Mouse (Mus musculus): ENCODE data around the gene Gm21994. TPM values are rescaled to one million over a fixed set of nuclear protein-coding genes. Genes with fewer than 3 reads are reported as not detected.
"Not testable (repeated sequence)": the region's sequence is repeated elsewhere in the genome, so short reads cannot be mapped to it uniquely, and the experiment has no call there.

The Gm21994 gene
- 2.8 and 3.9 TPM in 2 replicates for polyA plus RNA-seq (2015; fragmentation: Nextera tagmentation; extraction: Ambion mirVana)

DNA sequence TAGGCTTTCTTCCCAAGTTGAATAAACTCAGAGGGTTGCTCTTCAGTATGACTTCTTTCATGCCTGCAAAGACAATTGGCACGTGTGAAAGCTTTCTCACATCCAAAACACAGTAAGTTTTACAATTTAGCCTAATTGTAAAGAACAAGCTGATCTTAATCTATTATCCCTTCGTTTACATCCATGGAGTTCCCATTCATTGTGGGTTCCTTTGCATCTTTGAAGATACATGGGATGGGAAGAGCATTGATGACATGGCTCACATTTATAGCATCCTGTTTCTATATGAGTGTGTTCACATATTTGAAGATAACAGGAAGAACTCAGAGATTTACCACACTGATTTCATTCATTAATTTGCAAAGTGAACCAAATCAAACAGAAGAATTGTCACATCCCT, at the start of gene Gm21994:
TSS of gene Gm21994 (minus strand) at position 101 of the 400 bp plus-strand sequence.
- H3K9ac ChIP-seq (ENCODE audit: low read length); H3K4me1 ChIP-seq (ENCODE audit: control insufficient read depth, insufficient read depth, low read length); H3K4me2 ChIP-seq (ENCODE audit: low read depth, low read length); H3K27ac ChIP-seq (ENCODE audit: low read length); H3K4me3 ChIP-seq (ENCODE audit: low read length); H3K36me3 ChIP-seq (ENCODE audit: control insufficient read depth, insufficient read depth); H3K27me3 ChIP-seq (ENCODE audit: control insufficient read depth, insufficient read depth, low read length); H3K9me3 ChIP-seq (replicated peaks; ENCODE audit: control insufficient read depth, low read length); ATAC-seq (replicated peaks; ENCODE audit: extremely low read depth, insufficient read depth, low FRiP score): not testable (repeated sequence)
- WGBS = 38% methylated on average over 2 of the region's 2 CpGs

DNA sequence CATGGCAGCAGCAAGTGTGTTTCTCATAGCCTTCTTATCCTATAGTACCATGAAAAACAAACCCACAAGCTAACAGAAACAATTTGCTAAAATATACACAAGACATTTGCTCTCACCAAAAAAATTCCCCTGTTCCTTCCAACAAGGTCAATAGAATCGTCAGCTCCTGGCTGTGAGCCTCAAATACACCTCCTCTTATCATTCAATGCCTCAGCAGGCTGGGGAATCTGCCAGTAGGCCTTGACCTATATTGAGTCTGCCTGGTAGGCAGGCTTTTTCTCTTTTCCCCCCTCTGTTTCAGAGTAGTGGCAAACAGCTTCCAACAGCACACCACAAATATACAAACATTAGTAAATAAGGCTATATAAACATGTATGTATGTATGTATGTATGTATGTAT, 43.7 kb upstream of the Gm21994 start:
- H3K4me2 ChIP-seq (ENCODE audit: low read depth, low read length) = no peak overlapping the region
- 21% methylated on average over 1 of the region's 1 CpGs for WGBS
- no peak overlapping the region for H3K9ac ChIP-seq (ENCODE audit: low read length)
- no peak overlapping the region for H3K27ac ChIP-seq (ENCODE audit: low read length)
- H3K4me3 ChIP-seq (ENCODE audit: low read length) = no peak overlapping the region
- ATAC-seq (replicated peaks; ENCODE audit: extremely low read depth, insufficient read depth, low FRiP score) = no peak
- H3K36me3 ChIP-seq (ENCODE audit: control insufficient read depth, insufficient read depth) = no peaks in the 10 kb centered on the region
- H3K9me3 ChIP-seq (replicated peaks; ENCODE audit: control insufficient read depth, low read length) = no peaks in the 10 kb centered on the region
- no peaks in the 10 kb centered on the region for H3K4me1 ChIP-seq (ENCODE audit: control insufficient read depth, insufficient read depth, low read length)
- no peaks in the 10 kb centered on the region for H3K27me3 ChIP-seq (ENCODE audit: control insufficient read depth, insufficient read depth, low read length)

DNA sequence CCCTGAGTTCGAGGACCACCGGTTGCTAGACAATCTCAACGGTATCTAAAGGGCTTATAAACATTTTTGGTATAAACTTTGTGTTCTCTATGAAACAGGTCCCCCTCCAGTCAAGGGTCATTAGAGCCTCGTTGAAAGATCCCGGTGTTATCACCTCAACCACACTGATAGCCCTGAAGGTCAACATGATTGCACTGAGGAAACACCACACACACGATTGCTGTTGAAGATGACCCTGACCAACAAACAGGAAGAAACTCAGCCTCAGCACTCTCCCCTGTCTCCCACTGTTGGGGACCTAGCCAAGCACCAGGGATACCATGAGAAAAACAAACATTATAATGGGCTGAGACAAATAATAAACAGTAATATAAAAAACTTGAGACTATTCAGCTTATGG, 38.3 kb upstream of the Gm21994 start:
- Histone ChIP-seq H3K4me1 (ENCODE audit: control insufficient read depth, insufficient read depth, low read length) (no peaks in the 10 kb centered on the region), H3K27me3 (ENCODE audit: control insufficient read depth, insufficient read depth, low read length) (no peaks in the 10 kb centered on the region), H3K4me3 (ENCODE audit: low read length) (no peak overlapping the region), H3K9me3 (replicated peaks; ENCODE audit: control insufficient read depth, low read length) (no peaks in the 10 kb centered on the region), H3K4me2 (ENCODE audit: low read depth, low read length) (no peak overlapping the region), H3K9ac (ENCODE audit: low read length) (no peak overlapping the region), H3K36me3 (ENCODE audit: control insufficient read depth, insufficient read depth) (no peaks in the 10 kb centered on the region), H3K27ac (ENCODE audit: low read length) (no peak overlapping the region)
- WGBS = 62% methylated on average over 6 of the region's 6 CpGs
- no peak for ATAC-seq (replicated peaks; ENCODE audit: extremely low read depth, insufficient read depth, low FRiP score)

DNA sequence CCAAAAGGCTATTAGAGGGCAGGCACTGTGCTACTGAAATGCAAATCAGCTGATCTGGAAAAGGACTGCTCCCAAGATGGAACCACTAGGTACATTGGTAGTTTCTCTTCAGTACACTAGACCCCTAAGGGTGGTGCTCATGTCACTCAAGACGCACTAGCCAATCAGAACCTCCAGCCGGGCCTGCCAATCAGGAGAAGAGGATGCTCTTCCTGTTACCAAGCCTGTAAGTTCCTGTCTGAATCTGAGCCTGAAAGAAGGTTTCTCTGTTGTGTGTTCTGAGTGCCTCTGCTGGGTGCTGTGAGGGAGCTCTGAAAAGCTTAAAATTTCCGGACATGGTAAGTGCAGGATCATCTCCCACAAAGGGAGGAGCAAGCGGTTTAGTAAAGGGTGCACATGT, 1.9 kb upstream of the Gm21994 start, which contains the start of gene Gm14124:
TSS of gene Gm14124 (plus strand) at position 227 of the 400 bp plus-strand sequence.
- 76% methylated on average over 4 of the region's 4 CpGs for WGBS
- not testable (repeated sequence) for H3K4me3 ChIP-seq (ENCODE audit: low read length); H3K4me2 ChIP-seq (ENCODE audit: low read depth, low read length); ATAC-seq (replicated peaks; ENCODE audit: extremely low read depth, insufficient read depth, low FRiP score); H3K9ac ChIP-seq (ENCODE audit: low read length); H3K27ac ChIP-seq (ENCODE audit: low read length); H3K27me3 ChIP-seq (ENCODE audit: control insufficient read depth, insufficient read depth, low read length); H3K9me3 ChIP-seq (replicated peaks; ENCODE audit: control insufficient read depth, low read length); H3K4me1 ChIP-seq (ENCODE audit: control insufficient read depth, insufficient read depth, low read length); H3K36me3 ChIP-seq (ENCODE audit: control insufficient read depth, insufficient read depth)

DNA sequence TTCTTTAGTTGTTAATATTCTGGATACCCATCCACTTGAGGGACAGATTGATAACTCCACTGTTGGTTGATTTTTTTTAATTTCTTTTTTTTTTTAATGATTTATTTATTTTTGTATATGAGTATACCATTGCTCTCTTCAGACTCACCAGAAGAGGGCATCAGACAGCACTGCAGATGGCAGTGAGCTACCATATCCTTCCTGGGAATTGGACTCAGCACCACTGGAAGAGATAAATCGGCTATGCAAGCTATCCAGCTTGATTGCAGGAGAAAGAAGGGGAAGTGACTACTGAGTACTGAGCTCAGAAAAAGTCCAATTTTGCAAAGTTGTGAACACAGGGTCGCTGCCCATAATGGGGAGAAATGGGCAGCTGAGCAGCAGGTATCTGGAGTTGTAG, 1.5 kb upstream of the Gm21994 start:
- 63% methylated on average over 2 of the region's 2 CpGs for WGBS
- not testable (repeated sequence) for H3K27ac ChIP-seq (ENCODE audit: low read length); H3K36me3 ChIP-seq (ENCODE audit: control insufficient read depth, insufficient read depth); H3K4me2 ChIP-seq (ENCODE audit: low read depth, low read length); ATAC-seq (replicated peaks; ENCODE audit: extremely low read depth, insufficient read depth, low FRiP score); H3K4me1 ChIP-seq (ENCODE audit: control insufficient read depth, insufficient read depth, low read length); H3K9ac ChIP-seq (ENCODE audit: low read length); H3K9me3 ChIP-seq (replicated peaks; ENCODE audit: control insufficient read depth, low read length); H3K4me3 ChIP-seq (ENCODE audit: low read length); H3K27me3 ChIP-seq (ENCODE audit: control insufficient read depth, insufficient read depth, low read length)

DNA sequence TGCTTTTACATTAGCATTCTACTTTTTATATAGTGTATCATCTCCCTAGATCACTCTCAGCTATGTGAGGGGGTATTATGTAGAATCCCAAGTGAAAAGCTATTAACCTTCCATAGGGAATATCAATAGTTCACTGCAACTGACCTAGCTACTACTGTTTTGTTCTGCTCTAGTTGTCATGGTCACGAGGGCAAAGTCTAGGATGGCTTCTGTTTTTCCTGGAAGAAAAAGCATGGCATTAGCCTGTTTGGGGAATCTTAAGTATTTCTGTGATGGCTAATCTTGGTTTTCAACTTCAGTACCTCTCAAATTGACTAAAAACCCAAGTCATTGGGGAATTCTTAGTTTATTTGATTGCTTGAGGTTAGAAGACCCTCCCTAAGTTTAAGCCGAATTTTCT, 12.2 kb downstream of the Gm21994 start:
- WGBS = 87% methylated on average over 2 of the region's 2 CpGs
- no peaks in the 10 kb centered on the region for H3K4me1 ChIP-seq (ENCODE audit: control insufficient read depth, insufficient read depth, low read length)
- peaks cover 1% of the 10 kb centered on the region for H3K36me3 ChIP-seq (ENCODE audit: control insufficient read depth, insufficient read depth)
- no peak overlapping the region for H3K4me3 ChIP-seq (ENCODE audit: low read length)
- H3K27ac ChIP-seq (ENCODE audit: low read length) = no peak overlapping the region
- no peak overlapping the region for H3K4me2 ChIP-seq (ENCODE audit: low read depth, low read length)
- peaks cover 23% of the 10 kb centered on the region for H3K9me3 ChIP-seq (replicated peaks; ENCODE audit: control insufficient read depth, low read length)
- no peak for ATAC-seq (replicated peaks; ENCODE audit: extremely low read depth, insufficient read depth, low FRiP score)
- H3K9ac ChIP-seq (ENCODE audit: low read length) = no peak overlapping the region
- no peaks in the 10 kb centered on the region for H3K27me3 ChIP-seq (ENCODE audit: control insufficient read depth, insufficient read depth, low read length)

DNA sequence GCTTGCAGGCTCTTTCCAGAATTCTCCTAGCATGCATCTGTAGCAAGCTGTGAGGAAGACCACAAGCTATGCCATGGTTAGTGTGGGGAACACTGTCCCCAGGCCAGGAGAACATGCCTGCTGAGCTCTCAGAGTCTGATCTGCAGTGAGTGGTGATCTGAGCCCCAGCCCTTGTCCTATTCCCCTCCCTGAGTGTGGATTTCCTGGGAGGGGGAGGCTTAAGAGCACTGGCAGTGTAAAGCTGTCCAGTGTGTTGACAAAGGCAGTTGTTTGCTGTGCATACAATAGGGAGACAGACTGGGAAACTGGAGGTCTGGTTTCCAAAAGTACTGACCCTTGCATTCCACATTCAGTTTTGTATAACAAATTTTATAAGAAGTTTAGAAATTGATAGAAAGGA, 32.1 kb downstream of the Gm21994 start:
- not testable (repeated sequence) for H3K9me3 ChIP-seq (replicated peaks; ENCODE audit: control insufficient read depth, low read length); H3K9ac ChIP-seq (ENCODE audit: low read length); H3K4me3 ChIP-seq (ENCODE audit: low read length); ATAC-seq (replicated peaks; ENCODE audit: extremely low read depth, insufficient read depth, low FRiP score); H3K27ac ChIP-seq (ENCODE audit: low read length); H3K4me1 ChIP-seq (ENCODE audit: control insufficient read depth, insufficient read depth, low read length); H3K4me2 ChIP-seq (ENCODE audit: low read depth, low read length); H3K27me3 ChIP-seq (ENCODE audit: control insufficient read depth, insufficient read depth, low read length); H3K36me3 ChIP-seq (ENCODE audit: control insufficient read depth, insufficient read depth)

DNA sequence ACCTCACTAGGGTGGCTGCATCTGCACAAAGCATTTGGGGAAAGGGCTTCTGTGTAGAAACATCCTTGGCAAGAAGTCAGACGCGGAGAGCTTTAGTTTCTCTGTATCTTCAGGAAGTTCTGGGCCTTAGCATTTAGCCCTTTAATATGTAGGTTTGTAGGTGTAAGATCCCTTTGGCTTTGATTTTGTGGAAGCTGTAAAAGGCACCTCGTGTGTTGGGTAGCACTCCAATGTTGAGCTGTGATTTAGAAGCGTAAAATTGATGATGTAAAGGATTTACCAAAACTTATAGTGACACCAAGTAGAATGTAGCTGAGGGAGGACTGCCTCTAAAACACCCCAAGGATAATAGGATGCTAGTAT, 37.0 kb downstream of the Gm21994 start:
- H3K4me1 ChIP-seq (ENCODE audit: control insufficient read depth, insufficient read depth, low read length); H3K36me3 ChIP-seq (ENCODE audit: control insufficient read depth, insufficient read depth); H3K9me3 ChIP-seq (replicated peaks; ENCODE audit: control insufficient read depth, low read length); H3K27ac ChIP-seq (ENCODE audit: low read length); ATAC-seq (replicated peaks; ENCODE audit: extremely low read depth, insufficient read depth, low FRiP score); H3K27me3 ChIP-seq (ENCODE audit: control insufficient read depth, insufficient read depth, low read length): not testable (repeated sequence)
- WGBS = 3% methylated on average over 2 of the region's 4 CpGs
- peak overlapping the region; percentile 65 for H3K4me2 ChIP-seq (ENCODE audit: low read depth, low read length)
- H3K4me3 ChIP-seq (ENCODE audit: low read length) = peak overlapping the region; percentile 51
- H3K9ac ChIP-seq (ENCODE audit: low read length) = peak overlapping the region; percentile 58

DNA sequence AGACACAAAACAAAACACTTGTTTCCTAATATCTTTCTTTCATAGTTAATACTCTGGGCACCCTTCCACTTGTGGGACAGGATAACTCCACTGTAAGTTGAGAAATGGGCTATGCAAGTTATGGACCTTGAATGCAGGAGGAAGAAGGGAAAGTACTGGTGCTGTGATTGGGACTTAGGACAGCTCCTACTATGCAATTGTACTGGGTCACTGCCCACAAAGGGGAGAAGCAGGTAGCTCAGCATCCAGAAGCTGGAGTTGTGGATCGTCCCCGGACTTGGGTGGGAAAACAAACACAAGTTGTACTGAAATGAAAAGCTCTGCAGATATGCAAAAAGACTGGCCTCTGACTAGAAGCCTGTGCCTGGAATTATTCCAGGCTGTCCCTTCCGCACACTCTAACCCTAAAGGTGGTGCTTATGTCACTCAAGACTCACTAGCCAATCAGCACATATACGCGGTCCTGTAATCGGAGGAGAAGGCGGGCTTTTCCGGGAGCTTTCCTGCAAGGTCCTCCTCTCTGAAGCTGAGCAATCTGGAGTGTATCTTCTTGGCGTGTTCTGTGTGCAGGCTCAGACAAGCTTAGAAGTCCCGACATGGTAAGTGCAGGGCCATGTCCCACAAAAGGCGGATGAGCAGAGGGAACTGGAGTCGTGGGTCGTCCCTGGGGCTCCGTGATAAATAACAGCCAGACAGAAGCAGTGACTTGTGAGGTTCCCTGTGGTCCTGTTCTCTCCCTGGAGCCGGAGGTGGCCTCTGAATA, 37.6 kb downstream of the Gm21994 start, which contains the start of gene Zfp937:
TSS of gene Zfp937 (plus strand) at position 474 of the 763 bp plus-strand sequence.
- H3K4me1 ChIP-seq (ENCODE audit: control insufficient read depth, insufficient read depth, low read length); H3K36me3 ChIP-seq (ENCODE audit: control insufficient read depth, insufficient read depth); H3K9me3 ChIP-seq (replicated peaks; ENCODE audit: control insufficient read depth, low read length); H3K27me3 ChIP-seq (ENCODE audit: control insufficient read depth, insufficient read depth, low read length); H3K27ac ChIP-seq (ENCODE audit: low read length): not testable (repeated sequence)
- peak; percentile 100 for ATAC-seq (replicated peaks; ENCODE audit: extremely low read depth, insufficient read depth, low FRiP score)
- Histone ChIP-seq H3K4me3 (ENCODE audit: low read length) (peak within 1 kb of the TSS; percentile 51), H3K4me2 (ENCODE audit: low read depth, low read length) (peak within 1 kb of the TSS; percentile 65), H3K9ac (ENCODE audit: low read length) (peak within 1 kb of the TSS; percentile 58)
- under 1% methylated on average over 15 of the region's 15 CpGs for WGBS
